Mouse (Mus musculus) telencephalon, adult 2 months (tissue): Measurements from ENCODE around the gene Sbf1.

Experiments used
- DNase-seq: peaks from one replicate; pipeline ENCODE4 v3.0.0-alpha.2; 2011; ENCODE audit warnings: low read depth, low spot score

The Sbf1 gene

GRCm38 (mm10) chr15:89284094-89284493 is 31.0 kb downstream of the Sbf1 start:
- DNase-seq, result no peak

- no peak for DNase-seq
These were observed 32.6 kb downstream of the Sbf1 start for GRCm38 (mm10) chr15:89282546-89282945.

GRCm38 (mm10) chr15:89277366-89277765 is 37.7 kb downstream of the Sbf1 start:
- DNase-seq, result no peak

GRCm38 (mm10) chr15:89275497-89275896 is 39.6 kb downstream of the Sbf1 start:
- DNase-seq, result no peak

GRCm38 (mm10) chr15:89264485-89264884 is 50.6 kb downstream of the Sbf1 start:
- no peak for DNase-seq

GRCm38 (mm10) chr15:89258997-89259396 is 56.1 kb downstream of the Sbf1 start:
- DNase-seq, result no peak

GRCm38 (mm10) chr15:89255330-89255729 is 59.8 kb downstream of the Sbf1 start:
- no peak for DNase-seq

GRCm38 (mm10) chr15:89249063-89249462 is 66.0 kb downstream of the Sbf1 start:
- no peak for DNase-seq

- DNase-seq, result no peak
These were observed 74.1 kb downstream of the Sbf1 start for GRCm38 (mm10) chr15:89241025-89241424.

- DNase-seq, result no peak
These were observed 75.2 kb downstream of the Sbf1 start for GRCm38 (mm10) chr15:89239751-89240392.
